In the genomic region with DNA sequence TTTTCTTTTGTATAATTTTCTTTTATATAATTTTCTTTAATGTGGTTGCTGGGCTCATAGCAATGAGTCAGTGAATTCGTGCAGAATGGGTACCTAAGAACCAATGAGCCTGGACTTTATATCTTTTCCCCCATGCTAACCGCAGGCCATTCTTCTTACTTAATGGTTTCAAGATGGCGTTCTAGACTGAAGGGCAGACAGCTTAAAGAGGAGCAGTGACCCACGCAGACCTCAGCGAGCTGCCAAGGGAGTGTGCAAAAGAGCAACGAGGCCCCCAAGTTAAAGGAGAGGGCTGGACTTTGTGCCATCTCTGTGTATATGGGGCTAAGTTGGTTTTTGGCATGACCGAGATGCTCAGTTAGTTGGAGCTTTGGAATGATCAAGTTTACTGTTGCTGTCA, we compare ENCODE assay signal across 27 mouse cellular contexts. TPM values are rescaled to one million over a fixed set of nuclear protein-coding genes. Genes with fewer than 3 reads are reported as not detected.
DNase-seq lines count a peak whose midpoint lies in the region; ATAC-seq and TF ChIP-seq lines count a peak whose summit lies in the region.
"Had no signal": no experiment of that assay in that cellular context is flagged by ENCODE, and none has a peak within 500 bp of the region (broad histone marks: within the 10 kb centered on the region; RNA-seq: fewer than 3 reads in every experiment).

No protein-coding gene starts in this region.

- no peak for DNase-seq in layer of hippocampus, adult 2 months (ENCODE audit: low spot score in 2 of 2)
- DNase-seq in layer of hippocampus, adult 9-11 months = no peak
- peak; percentile 24 for DNase-seq in NIH3T3 (ENCODE audit: low read depth)
- DNase-seq in embryo, embryonic 9.5 days (ENCODE audit: extremely low spot score) = peak; percentile 42
- DNase-seq in neural tube, embryonic 11.5 days (ENCODE audit: low spot score) = peak; percentile 45
- DNase-seq in liver, postnatal 0 days = no peak
- DNase-seq in cerebellum, postnatal 4 days (ENCODE audit: low spot score in 2 of 2) = no peak
- DNase-seq: adrenal gland, adult 8-10 months; B cell, adult 2 months; cerebellum, adult 11-12 months; cerebellum, postnatal 14 days; gastrocnemius, adult 2 months; heart, postnatal 36 days; kidney, adult 9 months; kidney, postnatal 25 days; lung, postnatal 4 days had no signal

- H3K4me1 ChIP-seq in neural tube, embryonic 11.5 days (ENCODE audit: control insufficient read depth, insufficient read depth, low read length) = no peaks in the 10 kb centered on the region
- peaks cover 4% of the 10 kb centered on the region; the same call in 1 of the 2 replicates for H3K4me1 ChIP-seq in liver, postnatal 0 days (ENCODE audit: insufficient read depth)
- H3K4me1 ChIP-seq: forebrain, embryonic 13.5 days; limb, embryonic 15.5 days; lung, embryonic 15.5 days had no signal

- H3K27me3 ChIP-seq in neural tube, embryonic 11.5 days (ENCODE audit: control insufficient read depth, insufficient read depth, low read length) = no peaks in the 10 kb centered on the region
- H3K27me3 ChIP-seq in liver, postnatal 0 days (ENCODE audit: insufficient read depth, low read length) = no peaks in the 10 kb centered on the region
- H3K27me3 ChIP-seq: CH12.LX; embryonic facial prominence, embryonic 13.5 days; forebrain, embryonic 13.5 days; heart, embryonic 15.5 days; limb, embryonic 15.5 days; lung, embryonic 15.5 days had no signal

- H3K36me3 ChIP-seq in neural tube, embryonic 11.5 days (ENCODE audit: control insufficient read depth, insufficient read depth, low read length) = no peaks in the 10 kb centered on the region
- H3K36me3 ChIP-seq in liver, postnatal 0 days (replicated peaks; ENCODE audit: insufficient read depth, low read length) = no peaks in the 10 kb centered on the region
- H3K36me3 ChIP-seq: embryonic facial prominence, embryonic 13.5 days; G1E; heart, embryonic 15.5 days; limb, embryonic 15.5 days; lung, embryonic 15.5 days had no signal

- H3K4me3 ChIP-seq in layer of hippocampus, adult 2 months = no peak overlapping the region
- H3K4me3 ChIP-seq in neural tube, embryonic 11.5 days (ENCODE audit: low read depth, low read length) = no peak overlapping the region
- no peak overlapping the region for H3K4me3 ChIP-seq in liver, postnatal 0 days (ENCODE audit: low read depth, low read length)
- H3K4me3 ChIP-seq: embryonic facial prominence, embryonic 13.5 days; forebrain, embryonic 13.5 days; gastrocnemius, adult 2 months; heart, embryonic 15.5 days; limb, embryonic 15.5 days; lung, embryonic 15.5 days had no signal

- H3K9ac ChIP-seq in neural tube, embryonic 11.5 days (ENCODE audit: low read length) = no peak overlapping the region
- no peak overlapping the region for H3K9ac ChIP-seq in liver, postnatal 0 days (replicated peaks)
- H3K9ac ChIP-seq: embryonic facial prominence, embryonic 13.5 days; forebrain, embryonic 13.5 days; heart, embryonic 15.5 days; limb, embryonic 15.5 days; liver, embryonic 14.5 days; lung, embryonic 15.5 days had no signal

- H3K4me2 ChIP-seq in neural tube, embryonic 11.5 days (ENCODE audit: low read depth) = no peak overlapping the region
- H3K4me2 ChIP-seq in liver, postnatal 0 days (ENCODE audit: low read depth, low read length) = no peak overlapping the region
- H3K4me2 ChIP-seq: embryonic facial prominence, embryonic 13.5 days; forebrain, embryonic 13.5 days; heart, embryonic 15.5 days; limb, embryonic 15.5 days; lung, embryonic 15.5 days had no signal

- H3K27ac ChIP-seq in layer of hippocampus, adult 2 months = peak overlapping the region; percentile 20; the same call in 1 of the 2 replicates
- no peak overlapping the region for H3K27ac ChIP-seq in neural tube, embryonic 11.5 days (ENCODE audit: low read depth, low read length)
- H3K27ac ChIP-seq in liver, postnatal 0 days (ENCODE audit: low read depth) = no peak overlapping the region
- H3K27ac ChIP-seq: embryonic facial prominence, embryonic 13.5 days; forebrain, embryonic 13.5 days; gastrocnemius, adult 2 months; heart, embryonic 15.5 days; hindbrain, postnatal 0 days; limb, embryonic 15.5 days; liver, embryonic 14.5 days; lung, embryonic 15.5 days had no signal

- no peaks in the 10 kb centered on the region for H3K9me3 ChIP-seq in neural tube, embryonic 11.5 days (ENCODE audit: control insufficient read depth, low read length)
- no peaks in the 10 kb centered on the region for H3K9me3 ChIP-seq in liver, postnatal 0 days (ENCODE audit: low read length)
- H3K9me3 ChIP-seq: embryonic facial prominence, embryonic 13.5 days; forebrain, embryonic 13.5 days; G1E; heart, embryonic 15.5 days; limb, embryonic 15.5 days; lung, embryonic 15.5 days had no signal

- WGBS in neural tube, embryonic 11.5 days = 29% methylated on average over 7 of the region's 7 CpGs
- WGBS in liver, postnatal 0 days (ENCODE audit: insufficient replicate concordance) = 78% methylated on average over 7 of the region's 7 CpGs

- TF ChIP-seq EP300 in liver, postnatal 0 days (IDR thresholded peaks at IDR 0.05; ENCODE audit: low read depth) = no peak

- TF ChIP-seq CTCF in layer of hippocampus, adult 2 months (conservative IDR thresholded peaks at IDR 0.05) = no peak
- no peak for TF ChIP-seq CTCF in liver, postnatal 0 days (IDR thresholded peaks at IDR 0.05; ENCODE audit: low read depth)

- no peak for ATAC-seq in neural tube, embryonic 11.5 days (ENCODE audit: insufficient read depth, low FRiP score, low TSS enrichment)
- ATAC-seq in liver, postnatal 0 days = no peak
- ATAC-seq: activated CD4-positive, CD25-positive, alpha-beta regulatory T cell, adult 4 months; forebrain, embryonic 13.5 days; hindbrain, postnatal 0 days; intestine, embryonic 16.5 days had no signal

RNA-seq across cellular contexts. Expression of gene Pygl, which starts 32.4 kb away (rescaled TPM):
- total RNA-seq in layer of hippocampus, adult 2 months (2021) = 1 to 10 TPM; 4.2 to 4.5 TPM
- polyA plus RNA-seq in neural tube, embryonic 11.5 days (2014; fragmentation: Nextera tagmentation; extraction: Ambion mirVana) = 6.0 and 7.4 TPM in 2 replicates
- 104 and 114 TPM in 2 replicates for polyA plus RNA-seq in liver, postnatal 0 days (2015; fragmentation: Nextera tagmentation; extraction: Ambion mirVana)
- polyA plus RNA-seq: G1E had no signal

Comparison
In these comparisons a context has a peak if more than half of its experiments do, and no peak if none do; other contexts are left out.
1. DNase-seq: peak in NIH3T3 (single experiment), embryo, embryonic 9.5 days (single experiment) and neural tube, embryonic 11.5 days (single experiment); none in layer of hippocampus, adult 2 months (0 of 2), layer of hippocampus, adult 9-11 months (single experiment), liver, postnatal 0 days (single experiment) and cerebellum, postnatal 4 days (0 of 2).
2. RNA of gene Pygl, which starts 32.4 kb away (polyA plus RNA-seq): 104 to 114 TPM in liver, postnatal 0 days; 6.0 to 7.4 TPM in neural tube, embryonic 11.5 days; every median in the first group is over 10 times any median in the second.